Mouse (Mus musculus) heart, postnatal 14 days (tissue): ENCODE data around the gene Lsp1. TPM values are rescaled to one million over a fixed set of nuclear protein-coding genes. Genes with fewer than 3 reads are reported as not detected.
A peak's percentile ranks its signal among the peaks of the same experiment; 100 is the strongest.

Experiments used
- DNase-seq, 2 experiments: peaks; one replicate each; pipeline ENCODE4 v3.0.0; 2021 to 2022
- intact Hi-C: fragments of 180-260 bp; cut with DNase I; formaldehyde crosslinking; loops from one replicate; pipeline ENCODE4 v1.15.1; 2025
- total RNA-seq, 2 experiments: library from RNA; stranded (reverse); gene quantifications; 2 replicates each; pipeline ENCODE4 v1.2.3; 2021

Gene Lsp1
- total RNA-seq, 2 experiments from 2014 or later = 63.5 to 77.2 TPM

- intact Hi-C loops = loop anchor here (5.0 kb wide), 2 partner anchors 95 to 230 kb away; no protein-coding TSS in a partner anchor
- DNase-seq = no peak
Measured at GRCm38 (mm10) chr7:142442081-142442907, 18.3 kb upstream of the Lsp1 start.

GRCm38 (mm10) chr7:142442908-142443420 is 17.6 kb upstream of the Lsp1 start:
- intact Hi-C loops = loop anchor here (5.0 kb wide), 2 partner anchors 94 to 229 kb away; no protein-coding TSS in a partner anchor
- DNase-seq = no peak

GRCm38 (mm10) chr7:142443474-142443873 is 17.1 kb upstream of the Lsp1 start:
- intact Hi-C loops = loop anchor here (5.0 kb wide), 2 partner anchors 94 to 229 kb away; no protein-coding TSS in a partner anchor
- DNase-seq = no peak

- intact Hi-C loops = loop anchor here (5.0 kb wide), 2 partner anchors 93 to 228 kb away; no protein-coding TSS in a partner anchor
- no peak for DNase-seq
Measured at GRCm38 (mm10) chr7:142444171-142444570, 16.4 kb upstream of the Lsp1 start.

- intact Hi-C loops = no loop called here
- no peak for DNase-seq
Measured at GRCm38 (mm10) chr7:142445324-142445723, 15.3 kb upstream of the Lsp1 start.

GRCm38 (mm10) chr7:142446264-142446663 is 14.3 kb upstream of the Lsp1 start:
- DNase-seq = no peak
- intact Hi-C loops = no loop called here

- intact Hi-C loops = no loop called here
- no peak for DNase-seq
Measured at GRCm38 (mm10) chr7:142449038-142449617, 11.5 kb upstream of the Lsp1 start.

GRCm38 (mm10) chr7:142454706-142455105 is 5.9 kb upstream of the Lsp1 start:
- DNase-seq = no peak
- intact Hi-C loops = no loop called here

- DNase-seq = no peak
- intact Hi-C loops = no loop called here
Measured at GRCm38 (mm10) chr7:142455251-142455650, 5.4 kb upstream of the Lsp1 start.

GRCm38 (mm10) chr7:142456806-142457205 is 3.8 kb upstream of the Lsp1 start:
- intact Hi-C loops = no loop called here
- DNase-seq = peak in 1 of 2 experiments; percentile 24

GRCm38 (mm10) chr7:142457227-142457811 is 3.3 kb upstream of the Lsp1 start:
- intact Hi-C loops = no loop called here
- DNase-seq = peak in 1 of 2 experiments; percentile 57

GRCm38 (mm10) chr7:142458026-142458425 is 2.6 kb upstream of the Lsp1 start:
- intact Hi-C loops = no loop called here
- peak in 1 of 2 experiments; percentile 25 for DNase-seq

- peak in 1 of 2 experiments; percentile 15 for DNase-seq
- intact Hi-C loops = no loop called here
Measured at GRCm38 (mm10) chr7:142458676-142459298, 1.8 kb upstream of the Lsp1 start.

- intact Hi-C loops = no loop called here
- peak in 1 of 2 experiments; percentile 52 for DNase-seq
Measured at GRCm38 (mm10) chr7:142459299-142459691, 1.3 kb upstream of the Lsp1 start.

- DNase-seq = no peak
- intact Hi-C loops = no loop called here
Measured at GRCm38 (mm10) chr7:142461446-142461845, 837 bp downstream of the Lsp1 start.

- intact Hi-C loops = no loop called here
- DNase-seq = peak in 1 of 2 experiments; percentile 16
Measured at GRCm38 (mm10) chr7:142462190-142462589, 1.6 kb downstream of the Lsp1 start.

- intact Hi-C loops = no loop called here
- no peak for DNase-seq
Measured at GRCm38 (mm10) chr7:142462594-142463078, 2.0 kb downstream of the Lsp1 start.

- intact Hi-C loops = no loop called here
- peak in 1 of 2 experiments; percentile 36 for DNase-seq
Measured at GRCm38 (mm10) chr7:142470171-142470691, 9.6 kb downstream of the Lsp1 start.

- intact Hi-C loops = no loop called here
- DNase-seq = peak; percentile 74 to 83
Measured at GRCm38 (mm10) chr7:142470808-142471413, 10.3 kb downstream of the Lsp1 start.
